Mouse (Mus musculus) cerebellum, adult 2 months (tissue): ENCODE data around the gene Atxn2. TPM values are rescaled to one million over a fixed set of nuclear protein-coding genes. Genes with fewer than 3 reads are reported as not detected.
A peak's percentile ranks its signal among the peaks of the same experiment; 100 is the strongest.

Experiments used
- DNase-seq, 2 experiments: peaks; one replicate each; pipeline ENCODE4 v3.0.0; 2021
- H3K27ac ChIP-seq: fragments of 200-500 bp; 2 replicates; pipeline ENCODE4 v1.5.1; 2012; ENCODE audit warnings: low read length, control low read depth, inconsistent platforms; ENCODE audit not compliant: insufficient read depth
- H3K27me3 ChIP-seq: fragments of 200-500 bp; 2 replicates; pipeline ENCODE4 v1.6.1; 2012; ENCODE audit warnings: inconsistent platforms, mild to moderate bottlenecking, low read length, moderate library complexity; ENCODE audit not compliant: control insufficient read depth, insufficient read depth
- H3K4me1 ChIP-seq: fragments of 200-500 bp; 2 replicates; pipeline ENCODE4 v1.6.1; 2011; ENCODE audit warnings: low read length; ENCODE audit not compliant: control insufficient read depth, insufficient read depth
- H3K4me3 ChIP-seq: fragments of 200-500 bp; replicated peaks from 2 replicates; pipeline ENCODE3; 2011; ENCODE audit warnings: mild to moderate bottlenecking, low read depth, low read length, control low read depth; ENCODE audit not compliant: insufficient read depth
- CTCF ChIP-seq: fragments of 200-500 bp; IDR thresholded peaks from 2 replicates; pipeline ENCODE4 v1.5.1; 2011; ENCODE audit warnings: low read depth, mild to moderate bottlenecking, control low read depth, low read length, moderate library complexity, borderline replicate concordance; ENCODE audit not compliant: insufficient read depth
- POLR2A ChIP-seq: fragments of 200-500 bp; IDR thresholded peaks from 2 replicates; pipeline ENCODE4 v1.6.1; 2011; ENCODE audit warnings: low read length, control low read depth, borderline replicate concordance; ENCODE audit not compliant: insufficient read depth
- WGBS: fragments of 180-500 bp; shearing (Covaris S2); methylation state at CpG from one replicate; pipeline ENCODE4 v1.1.7; 2018; 5-methylcytosine and 5-hydroxymethylcytosine counted together
- polyA plus RNA-seq: library from polyadenylated mRNA; depleted of rRNA; stranded (reverse); fragments of >200 nt; gene quantifications from 2 replicates; pipeline ENCODE4 v1.2.3, GENCODE M21; 2012

The Atxn2 gene
- polyA plus RNA-seq, 1 experiment: 149 TPM

GRCm38 (mm10) chr5:121798447-121798846 lies 87.3 kb downstream of the Atxn2 start:
- 89% methylated on average over 2 of the region's 2 CpGs for WGBS
- no peak for TF ChIP-seq CTCF
- TF ChIP-seq POLR2A: no peak

GRCm38 (mm10) chr5:121807186-121807585 lies 96.0 kb downstream of the Atxn2 start:
- no peak for TF ChIP-seq POLR2A
- TF ChIP-seq CTCF: no peak
- Histone ChIP-seq H3K4me1 (peaks cover 34% of the 10 kb centered on the region), H3K27ac (0 out of 2 replicates have a peak overlapping the region, but pooled peaks have one; percentile 18), H3K27me3 (no peaks in the 10 kb centered on the region), H3K4me3 (no peak overlapping the region)
- peak in 1 of 2 experiments; percentile 53 for DNase-seq
- 18% methylated on average over 3 of the region's 3 CpGs for WGBS

More at GRCm38 (mm10) chr5:121798447-121798846, 87.3 kb downstream of the Atxn2 start:
- H3K4me1 ChIP-seq: no peaks in the 10 kb centered on the region
- DNase-seq: no peak
- no peak overlapping the region for H3K4me3 ChIP-seq
- H3K27ac ChIP-seq: no peak overlapping the region
- H3K27me3 ChIP-seq: no peaks in the 10 kb centered on the region

GRCm38 (mm10) chr5:121808202-121808601 lies 97.1 kb downstream of the Atxn2 start:
- Histone ChIP-seq H3K4me1 (peaks cover 39% of the 10 kb centered on the region), H3K27me3 (no peaks in the 10 kb centered on the region), H3K27ac (no peak overlapping the region), H3K4me3 (no peak overlapping the region)
- TF ChIP-seq POLR2A (no peak), CTCF (no peak)
- 68% methylated on average over 2 of the region's 2 CpGs for WGBS
- no peak for DNase-seq

GRCm38 (mm10) chr5:121809667-121810224 lies 98.6 kb downstream of the Atxn2 start:
- Histone ChIP-seq H3K27ac (no peak overlapping the region), H3K4me3 (no peak overlapping the region), H3K4me1 (peaks cover 42% of the 10 kb centered on the region), H3K27me3 (no peaks in the 10 kb centered on the region)
- 24% methylated on average over 5 of the region's 5 CpGs for WGBS
- no peak for TF ChIP-seq POLR2A
- no peak for TF ChIP-seq CTCF
- peak; percentile 52 to 57 for DNase-seq

- 0 out of 2 replicates have a peak overlapping the region, but pooled peaks have one; percentile 56 for H3K27ac ChIP-seq
- no peak overlapping the region for H3K4me3 ChIP-seq
- no peaks in the 10 kb centered on the region for H3K27me3 ChIP-seq
- 81% methylated on average over 17 of the region's 17 CpGs for WGBS
- TF ChIP-seq CTCF (no peak), POLR2A (no peak)
- DNase-seq: peak; percentile 17 to 27
- H3K4me1 ChIP-seq: peaks cover 42% of the 10 kb centered on the region
Observed at GRCm38 (mm10) chr5:121810331-121811151, 99.4 kb downstream of the Atxn2 start.

GRCm38 (mm10) chr5:121811485-121811931 lies 100.4 kb downstream of the Atxn2 start:
- TF ChIP-seq POLR2A: no peak
- TF ChIP-seq CTCF: no peak
- 8% methylated on average over 5 of the region's 5 CpGs for WGBS
- H3K4me1 ChIP-seq: peaks cover 46% of the 10 kb centered on the region
- no peak overlapping the region for H3K4me3 ChIP-seq
- no peaks in the 10 kb centered on the region for H3K27me3 ChIP-seq
- H3K27ac ChIP-seq: peak overlapping the region; percentile 56
- peak; percentile 64 to 71 for DNase-seq

- 80% methylated on average over 7 of the region's 7 CpGs for WGBS
- DNase-seq: peak in 1 of 2 experiments; percentile 20
- Histone ChIP-seq H3K4me1 (peaks cover 40% of the 10 kb centered on the region), H3K4me3 (no peak overlapping the region), H3K27me3 (no peaks in the 10 kb centered on the region), H3K27ac (peak overlapping the region; percentile 56; the same call in 1 of the 2 replicates)
- no peak for TF ChIP-seq CTCF
Observed at GRCm38 (mm10) chr5:121812526-121813243, 101.5 kb downstream of the Atxn2 start.

- Histone ChIP-seq H3K4me1 (peaks cover 42% of the 10 kb centered on the region), H3K27ac (no peak overlapping the region), H3K4me3 (no peak overlapping the region), H3K27me3 (no peaks in the 10 kb centered on the region)
- DNase-seq: peak; percentile 12 to 17
- 60% methylated on average over 10 of the region's 10 CpGs for WGBS
- no peak for TF ChIP-seq POLR2A
- TF ChIP-seq CTCF: no peak
Observed at GRCm38 (mm10) chr5:121813744-121814143, 102.6 kb downstream of the Atxn2 start.
